ENCODE assay signal across 18 mouse cellular contexts in the genomic region with DNA sequence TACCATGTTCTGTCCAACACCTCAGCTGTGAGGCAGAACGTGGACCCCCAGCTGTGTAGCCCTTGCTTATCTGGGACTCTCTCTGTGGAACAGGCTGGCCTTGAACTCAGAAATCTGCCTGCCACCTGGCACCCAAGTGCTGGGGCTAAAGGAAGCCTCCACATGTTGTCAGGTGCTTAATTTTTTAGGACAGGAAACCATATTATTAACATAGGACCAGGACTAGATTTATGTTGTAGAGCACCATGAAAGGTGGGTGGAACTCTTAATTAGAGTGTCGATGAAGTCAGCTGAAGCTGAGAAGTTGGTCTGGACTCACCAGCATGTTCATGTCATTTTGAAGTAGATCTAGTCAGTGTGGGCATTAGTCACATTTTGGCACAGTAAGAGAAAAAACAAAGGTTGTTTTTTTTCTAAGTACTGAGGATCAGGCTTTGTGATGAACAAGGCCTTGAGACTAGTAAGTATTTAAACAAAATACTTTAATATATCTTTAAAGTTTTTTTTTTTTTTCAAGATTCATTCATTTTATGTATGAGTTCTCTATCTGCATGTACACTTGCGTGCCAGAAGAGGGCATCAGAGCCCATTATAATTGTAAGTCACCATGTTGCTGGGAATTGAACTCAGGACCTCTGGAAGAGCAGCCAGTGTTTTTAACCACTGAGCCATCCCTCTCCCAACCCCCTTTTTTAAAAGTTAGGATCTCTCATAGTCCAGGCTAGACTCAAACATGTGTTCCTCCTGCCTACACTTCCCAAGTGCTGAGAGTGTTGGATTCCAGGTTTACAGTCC. TPM values are rescaled to one million over a fixed set of nuclear protein-coding genes. Genes with fewer than 3 reads are reported as not detected.
DNase-seq lines count a peak whose midpoint lies in the region; ATAC-seq and TF ChIP-seq lines count a peak whose summit lies in the region.
"Had no signal": no experiment of that assay in that cellular context is flagged by ENCODE, and none has a peak within 500 bp of the region (broad histone marks: within the 10 kb centered on the region; RNA-seq: fewer than 3 reads in every experiment).

No protein-coding gene starts in this region.

- H3K4me2 ChIP-seq in kidney, postnatal 0 days (ENCODE audit: low read length), result no peak overlapping the region
- no peak overlapping the region for H3K4me2 ChIP-seq in forebrain, embryonic 11.5 days (ENCODE audit: low read depth, low read length, severe bottlenecking)
- H3K4me2 ChIP-seq in hindbrain, embryonic 11.5 days (replicated peaks; ENCODE audit: low read depth, low read length), result no peak overlapping the region
- H3K4me2 ChIP-seq: embryonic facial prominence, embryonic 12.5 days; heart, embryonic 13.5 days; hindbrain, embryonic 13.5 days; neural tube, embryonic 13.5 days; stomach, embryonic 15.5 days had no signal

- no peak for ATAC-seq in kidney, postnatal 0 days (replicated peaks; ENCODE audit: low FRiP score, low read depth)
- no peak for ATAC-seq in forebrain, embryonic 11.5 days (replicated peaks; ENCODE audit: low FRiP score)
- no peak for ATAC-seq in hindbrain, embryonic 11.5 days (ENCODE audit: low FRiP score)
- ATAC-seq: activated CD4-positive, CD25-positive, alpha-beta regulatory T cell, adult 4 months had no signal

- no peak overlapping the region for H3K9ac ChIP-seq in kidney, postnatal 0 days (ENCODE audit: low read depth, low read length)
- no peak overlapping the region for H3K9ac ChIP-seq in forebrain, embryonic 11.5 days (ENCODE audit: low read length)
- H3K9ac ChIP-seq in hindbrain, embryonic 11.5 days (ENCODE audit: low read depth, low read length), result no peak overlapping the region
- H3K9ac ChIP-seq: embryonic facial prominence, embryonic 12.5 days; heart, embryonic 13.5 days; hindbrain, embryonic 13.5 days; neural tube, embryonic 13.5 days; stomach, embryonic 15.5 days had no signal

- no peak overlapping the region for H3K4me3 ChIP-seq in kidney, postnatal 0 days (replicated peaks; ENCODE audit: low read depth, low read length)
- H3K4me3 ChIP-seq in spleen, adult 2 months (ENCODE audit: extremely low read depth, insufficient read depth, insufficient read length), result no peak overlapping the region
- H3K4me3 ChIP-seq in forebrain, embryonic 11.5 days (ENCODE audit: low read depth, low read length), result no peak overlapping the region
- H3K4me3 ChIP-seq in hindbrain, embryonic 11.5 days (ENCODE audit: low read depth, low read length), result no peak overlapping the region
- H3K4me3 ChIP-seq: embryonic facial prominence, embryonic 12.5 days; heart, embryonic 13.5 days; hindbrain, embryonic 13.5 days; neural tube, embryonic 13.5 days; stomach, embryonic 15.5 days had no signal

- H3K27me3 ChIP-seq in kidney, postnatal 0 days (ENCODE audit: insufficient read depth, low read length), result no peaks in the 10 kb centered on the region
- H3K27me3 ChIP-seq in spleen, adult 2 months (ENCODE audit: control insufficient read depth, insufficient read depth, low read length), result no peaks in the 10 kb centered on the region
- H3K27me3 ChIP-seq in forebrain, embryonic 11.5 days (ENCODE audit: control insufficient read depth, insufficient read depth, low read length), result no peaks in the 10 kb centered on the region
- H3K27me3 ChIP-seq in hindbrain, embryonic 11.5 days (ENCODE audit: control insufficient read depth, insufficient read depth, low read length), result no peaks in the 10 kb centered on the region
- H3K27me3 ChIP-seq: embryonic facial prominence, embryonic 12.5 days; heart, embryonic 13.5 days; hindbrain, embryonic 13.5 days; neural tube, embryonic 13.5 days; stomach, embryonic 15.5 days had no signal

- H3K36me3 ChIP-seq in kidney, postnatal 0 days (ENCODE audit: insufficient read depth, low read length), result no peaks in the 10 kb centered on the region
- no peaks in the 10 kb centered on the region for H3K36me3 ChIP-seq in spleen, adult 2 months (ENCODE audit: control insufficient read depth, insufficient read depth, low read length)
- peaks cover 8% of the 10 kb centered on the region; the same call in 1 of the 2 replicates for H3K36me3 ChIP-seq in forebrain, embryonic 11.5 days (ENCODE audit: control insufficient read depth, insufficient read depth, low read length)
- H3K36me3 ChIP-seq in hindbrain, embryonic 11.5 days (ENCODE audit: control insufficient read depth, insufficient read depth, low read length), result peaks cover 3% of the 10 kb centered on the region

- peak; percentile 21; the same call in 1 of the 2 replicates for TF ChIP-seq CTCF in kidney, postnatal 0 days (IDR thresholded peaks at IDR 0.05; ENCODE audit: low read depth)
- TF ChIP-seq CTCF in spleen, adult 2 months (IDR thresholded peaks at IDR 0.05; ENCODE audit: extremely low read depth, insufficient read depth, insufficient read length, insufficient replicate concordance), result peak; percentile 3; the same call in 1 of the 2 replicates

- peaks cover 8% of the 10 kb centered on the region for H3K4me1 ChIP-seq in kidney, postnatal 0 days (replicated peaks; ENCODE audit: insufficient read depth, low read length)
- peaks cover 9% of the 10 kb centered on the region for H3K4me1 ChIP-seq in spleen, adult 2 months (ENCODE audit: control insufficient read depth, insufficient read depth, insufficient read length)
- no peaks in the 10 kb centered on the region for H3K4me1 ChIP-seq in forebrain, embryonic 11.5 days (replicated peaks; ENCODE audit: control insufficient read depth, insufficient read depth, low read length)
- H3K4me1 ChIP-seq in hindbrain, embryonic 11.5 days (replicated peaks; ENCODE audit: control insufficient read depth, insufficient read depth, low read length), result no peaks in the 10 kb centered on the region
- H3K4me1 ChIP-seq: stomach, embryonic 15.5 days had no signal

- peak; percentile 39 to 65 for DNase-seq in adrenal gland, adult (ENCODE audit: inconsistent age in 2 of 2, low spot score in 1 of 2)
- DNase-seq in adrenal gland, postnatal 36 days, result no peak
- DNase-seq in kidney, postnatal 0 days (ENCODE audit: low spot score), result no peak
- DNase-seq in kidney, adult 8-10 months, result no peak
- DNase-seq in spleen, adult 2 months (ENCODE audit: low read depth in 1 of 2, low spot score in 2 of 2), result no peak
- no peak for DNase-seq in spleen, adult 12 weeks (ENCODE audit: low spot score)
- DNase-seq in forebrain, embryonic 11.5 days (ENCODE audit: low spot score), result no peak
- no peak for DNase-seq in hindbrain, embryonic 11.5 days (ENCODE audit: low spot score)
- DNase-seq: cerebellum, adult 11-12 months; kidney, adult 18-20 months; lung, adult 2 months; thymus, postnatal 25 days had no signal

- no peak overlapping the region for H3K27ac ChIP-seq in kidney, postnatal 0 days
- H3K27ac ChIP-seq in spleen, adult 2 months (ENCODE audit: insufficient read depth, low read length), result peak overlapping the region; percentile 32; the same call in 1 of the 2 replicates
- no peak overlapping the region for H3K27ac ChIP-seq in forebrain, embryonic 11.5 days (ENCODE audit: low read depth, low read length)
- no peak overlapping the region for H3K27ac ChIP-seq in hindbrain, embryonic 11.5 days (ENCODE audit: low read depth, low read length)
- H3K27ac ChIP-seq: embryonic facial prominence, embryonic 12.5 days; heart, embryonic 13.5 days; hindbrain, embryonic 13.5 days; neural tube, embryonic 13.5 days; stomach, embryonic 15.5 days had no signal

- H3K9me3 ChIP-seq in kidney, postnatal 0 days (replicated peaks; ENCODE audit: low read length), result no peaks in the 10 kb centered on the region; the same call in 1 of the 2 replicates
- peaks cover 22% of the 10 kb centered on the region for H3K9me3 ChIP-seq in forebrain, embryonic 11.5 days (ENCODE audit: control insufficient read depth, low read length)
- peaks cover 3% of the 10 kb centered on the region for H3K9me3 ChIP-seq in hindbrain, embryonic 11.5 days (ENCODE audit: control insufficient read depth, low read length)
- H3K9me3 ChIP-seq: stomach, embryonic 15.5 days had no signal

- 93% methylated on average over 3 of the region's 3 CpGs for WGBS in kidney, postnatal 0 days
- WGBS in spleen, adult 2 months, result 88% methylated on average over 3 of the region's 3 CpGs
- 95% methylated on average over 3 of the region's 3 CpGs for WGBS in forebrain, embryonic 11.5 days
- WGBS in hindbrain, embryonic 11.5 days, result 98% methylated on average over 3 of the region's 3 CpGs

- TF ChIP-seq POLR2A in spleen, adult 2 months (IDR thresholded peaks at IDR 0.05; ENCODE audit: low read depth, low read length), result no peak

RNA-seq across cellular contexts. Expression of a gene that starts 5.4 kb away (rescaled TPM):
- total RNA-seq in adrenal gland, postnatal 36 days (2021), result 10 to 100 TPM; 73.0 to 80.7 TPM
- polyA plus RNA-seq in kidney, postnatal 0 days (2015; fragmentation: Nextera tagmentation; extraction: Ambion mirVana), result 67.6 and 71.8 TPM in 2 replicates
- 11.5 and 12.2 TPM in 2 replicates for polyA plus RNA-seq in spleen, adult 2 months (2012; rRNA removed)
- 110 and 111 TPM in 2 replicates for polyA plus RNA-seq in forebrain, embryonic 11.5 days (2014; fragmentation: Nextera tagmentation; extraction: Ambion mirVana)
- polyA plus RNA-seq in hindbrain, embryonic 11.5 days (2014; fragmentation: Nextera tagmentation; extraction: Ambion mirVana), result 102 and 108 TPM in 2 replicates

Comparison
In these comparisons a context has a peak if more than half of its experiments do, and no peak if none do; other contexts are left out.
1. DNase-seq: peak in adrenal gland, adult (2 of 2); none in adrenal gland, postnatal 36 days (0 of 2), kidney, postnatal 0 days (single experiment), kidney, adult 8-10 months (0 of 2), spleen, adult 2 months (0 of 2), spleen, adult 12 weeks (single experiment), forebrain, embryonic 11.5 days (single experiment) and hindbrain, embryonic 11.5 days (single experiment).